Mouse (Mus musculus): ENCODE results near the gene Cep170. TPM values are rescaled to one million over a fixed set of nuclear protein-coding genes. Genes with fewer than 3 reads are reported as not detected.

Gene Cep170
- polyA plus RNA-seq, 1 experiment from 2014 or later, result 97.9 TPM

GRCm38 (mm10) chr1:176723858-176724713 is 89.8 kb downstream of the Cep170 start:
- Histone ChIP-seq H3K4me1 (replicated peaks) (no peaks in the 10 kb centered on the region), H3K4me2 (no peak overlapping the region), H3K36me3 (0 out of 2 replicates have a peak, but pooled peaks cover 3% of the 10 kb centered on the region), H3K9me3 (no peaks in the 10 kb centered on the region), H3K9ac (no peak overlapping the region), H3K4me3 (no peak overlapping the region), H3K27me3 (no peaks in the 10 kb centered on the region), H3K27ac (replicated peaks) (no peak overlapping the region)
- no peak for ATAC-seq (ENCODE audit: low FRiP score, low read depth)
- 82% methylated on average over 8 of the region's 8 CpGs for WGBS

- Histone ChIP-seq H3K9me3 (no peaks in the 10 kb centered on the region), H3K27me3 (no peaks in the 10 kb centered on the region), H3K4me3 (no peak overlapping the region), H3K9ac (no peak overlapping the region), H3K4me1 (replicated peaks) (no peaks in the 10 kb centered on the region), H3K27ac (replicated peaks) (no peak overlapping the region), H3K36me3 (no peaks in the 10 kb centered on the region), H3K4me2 (no peak overlapping the region)
- WGBS, result 49% methylated on average over 2 of the region's 2 CpGs
- ATAC-seq (ENCODE audit: low FRiP score, low read depth), result 0 out of 2 replicates have a peak, but pooled peaks have one; percentile 34
These were observed 101.4 kb downstream of the Cep170 start for GRCm38 (mm10) chr1:176712436-176712835.

GRCm38 (mm10) chr1:176700226-176700625 is 113.6 kb downstream of the Cep170 start:
- 95% methylated on average over 1 of the region's 1 CpGs for WGBS
- H3K27ac ChIP-seq (replicated peaks), result no peak overlapping the region
- H3K4me3 ChIP-seq, result no peak overlapping the region
- no peaks in the 10 kb centered on the region for H3K4me1 ChIP-seq (replicated peaks)
- no peaks in the 10 kb centered on the region for H3K27me3 ChIP-seq
- H3K9me3 ChIP-seq, result no peaks in the 10 kb centered on the region
- no peaks in the 10 kb centered on the region for H3K36me3 ChIP-seq
- H3K4me2 ChIP-seq, result no peak overlapping the region
- no peak for ATAC-seq (ENCODE audit: low FRiP score, low read depth)
- H3K9ac ChIP-seq, result no peak overlapping the region

GRCm38 (mm10) chr1:176699793-176700192 is 114.1 kb downstream of the Cep170 start:
- Histone ChIP-seq H3K9me3 (no peaks in the 10 kb centered on the region), H3K36me3 (no peaks in the 10 kb centered on the region), H3K9ac (no peak overlapping the region), H3K4me3 (no peak overlapping the region), H3K27me3 (no peaks in the 10 kb centered on the region), H3K4me1 (replicated peaks) (no peaks in the 10 kb centered on the region), H3K27ac (replicated peaks) (no peak overlapping the region), H3K4me2 (no peak overlapping the region)
- ATAC-seq (ENCODE audit: low FRiP score, low read depth), result no peak

- H3K4me3 ChIP-seq, result no peak overlapping the region
- no peaks in the 10 kb centered on the region for H3K27me3 ChIP-seq
- 71% methylated on average over 3 of the region's 3 CpGs for WGBS
- no peaks in the 10 kb centered on the region for H3K9me3 ChIP-seq
- H3K4me2 ChIP-seq, result no peak overlapping the region
- H3K36me3 ChIP-seq, result no peaks in the 10 kb centered on the region
- no peak overlapping the region for H3K27ac ChIP-seq (replicated peaks)
- no peak overlapping the region for H3K9ac ChIP-seq
- peak; percentile 78; the same call in 1 of the 2 replicates for ATAC-seq (ENCODE audit: low FRiP score, low read depth)
- no peaks in the 10 kb centered on the region for H3K4me1 ChIP-seq (replicated peaks)
These were observed 115.2 kb downstream of the Cep170 start for GRCm38 (mm10) chr1:176698647-176699046.

- ATAC-seq (ENCODE audit: low FRiP score, low read depth), result no peak
- Histone ChIP-seq H3K4me3 (no peak overlapping the region), H3K4me1 (replicated peaks) (no peaks in the 10 kb centered on the region), H3K27ac (replicated peaks) (no peak overlapping the region), H3K9me3 (no peaks in the 10 kb centered on the region), H3K27me3 (no peaks in the 10 kb centered on the region), H3K36me3 (no peaks in the 10 kb centered on the region), H3K4me2 (no peak overlapping the region), H3K9ac (no peak overlapping the region)
- 27% methylated on average over 7 of the region's 7 CpGs for WGBS
These were observed 116.8 kb downstream of the Cep170 start for GRCm38 (mm10) chr1:176697091-176697490.

- H3K4me2 ChIP-seq, result no peak overlapping the region
- ATAC-seq (ENCODE audit: low FRiP score, low read depth), result no peak
- 96% methylated on average over 11 of the region's 11 CpGs for WGBS
- H3K4me1 ChIP-seq (replicated peaks), result no peaks in the 10 kb centered on the region
- no peaks in the 10 kb centered on the region for H3K9me3 ChIP-seq
- H3K4me3 ChIP-seq, result no peak overlapping the region
- no peak overlapping the region for H3K9ac ChIP-seq
- no peaks in the 10 kb centered on the region for H3K27me3 ChIP-seq
- H3K27ac ChIP-seq (replicated peaks), result no peak overlapping the region
- no peaks in the 10 kb centered on the region for H3K36me3 ChIP-seq
These were observed 122.8 kb downstream of the Cep170 start for GRCm38 (mm10) chr1:176691101-176691500.

- no peaks in the 10 kb centered on the region for H3K27me3 ChIP-seq
- no peak overlapping the region for H3K4me2 ChIP-seq
- H3K9ac ChIP-seq, result no peak overlapping the region
- H3K27ac ChIP-seq (replicated peaks), result no peak overlapping the region
- H3K4me1 ChIP-seq (replicated peaks), result no peaks in the 10 kb centered on the region
- H3K4me3 ChIP-seq, result no peak overlapping the region
- whole genome bisulfite sequencing, result 92% methylated on average over 6 of the region's 6 CpGs
- no peaks in the 10 kb centered on the region for H3K9me3 ChIP-seq
- ATAC-seq (ENCODE audit: low FRiP score, low read depth), result no peak
- H3K36me3 ChIP-seq, result no peaks in the 10 kb centered on the region
These were observed 125.5 kb downstream of the Cep170 start for GRCm38 (mm10) chr1:176688251-176688880.

MicroRNA genes within 50 kb of the gene (microRNA counts, 519-probe panel; counts per million panel counts)
- microRNA mmu-miR-350, result 3,727 counts per million, percentile 78 among the panel's probes with 10 or more counts

Small RNAs within 50 kb of the gene (microRNA-seq; reads per million reads assigned to microRNA genes)
- gene Mir350, result 432 reads per million, percentile 70 among the genes with 10 or more reads in this experiment

Other genes with a start within 250 kb of the Cep170 start
- 22.8 and 25.8 TPM in 2 replicates for gene Sdccag8, start 593 bp upstream of the Cep170 start, polyA plus RNA-seq (2015; fragmentation: Nextera tagmentation; extraction: Ambion mirVana)

All from hindbrain, embryonic 15.5 days (tissue).